Mouse (Mus musculus) CH12F3 (cell line): ENCODE results near the gene Gm47995.
"Not testable (repeated sequence)": the region's sequence is repeated elsewhere in the genome, so short reads cannot be mapped to it uniquely, and the experiment has no call there.

Source experiments
- in situ Hi-C: fragments of 300-500 bp; cut with MboI; formaldehyde crosslinking; loops from 2 replicates; pipeline ENCODE4 v1.14.3; 2020; ENCODE audit warnings: low sequenced_read_pairs

The Gm47995 gene

DNA sequence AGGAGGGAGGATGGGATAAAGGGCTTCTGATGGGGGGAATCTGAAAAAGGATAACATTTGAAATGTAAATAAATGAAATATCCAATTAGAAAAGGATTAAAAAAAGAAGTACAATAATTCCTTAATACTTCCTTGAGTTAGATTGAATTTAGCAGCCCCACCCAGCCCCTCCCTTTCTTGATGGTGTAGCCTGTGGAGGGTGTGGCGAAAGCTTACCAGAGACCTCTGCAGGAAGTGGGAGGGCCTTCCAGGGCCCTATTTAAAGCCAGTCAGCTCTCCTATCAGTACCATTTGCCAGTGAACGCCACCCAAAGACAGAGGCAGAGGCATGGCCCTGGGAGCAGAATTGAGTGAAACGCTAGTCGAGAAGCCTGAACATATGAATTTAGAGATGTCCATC is at the start of gene Gm47995:
Gene Gm47995, plus strand, starts transcription at position 329 of the 400 bp plus-strand sequence.
- in situ Hi-C loops = not testable (repeated sequence)

DNA sequence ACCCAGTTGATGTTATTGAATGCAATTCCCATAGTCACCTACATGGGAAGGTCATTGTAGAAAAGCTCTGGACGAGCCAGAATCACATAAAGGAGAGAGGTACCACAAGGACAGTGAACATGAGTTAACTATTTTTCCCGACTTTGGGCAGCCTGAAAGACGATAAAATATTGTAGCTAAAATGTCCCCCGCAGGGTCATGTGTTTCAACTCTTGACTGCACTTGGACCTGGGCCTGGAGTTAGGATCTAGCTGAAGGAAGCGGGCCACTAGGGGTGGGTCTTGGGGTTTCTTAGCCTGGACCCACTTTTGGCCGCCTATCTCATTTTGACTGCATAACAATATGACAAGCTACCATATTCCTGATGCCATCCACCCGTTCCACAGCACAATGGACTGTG is 48.0 kb upstream of the Gm47995 start:
- in situ Hi-C loops = no loop called here

DNA sequence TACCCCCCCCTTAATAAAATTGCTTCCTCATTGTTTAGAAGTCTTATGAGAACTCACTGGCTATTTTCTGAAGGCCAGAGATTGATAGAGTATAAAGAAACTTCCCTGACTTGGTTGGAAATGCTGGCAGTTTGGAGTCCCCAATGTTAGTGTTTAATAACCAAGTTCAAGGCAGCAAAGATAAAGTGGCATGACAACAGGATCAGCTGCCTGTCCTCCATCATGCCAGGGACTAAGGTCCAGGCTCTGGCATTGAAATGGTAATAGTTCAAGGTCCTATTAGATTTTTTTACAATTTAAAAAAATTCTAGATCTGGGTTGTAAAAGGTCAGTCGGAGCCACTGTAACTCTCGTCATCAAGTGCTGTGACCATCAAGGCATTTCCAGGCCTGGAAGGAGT is 47.2 kb upstream of the Gm47995 start:
- in situ Hi-C loops = no loop called here

DNA sequence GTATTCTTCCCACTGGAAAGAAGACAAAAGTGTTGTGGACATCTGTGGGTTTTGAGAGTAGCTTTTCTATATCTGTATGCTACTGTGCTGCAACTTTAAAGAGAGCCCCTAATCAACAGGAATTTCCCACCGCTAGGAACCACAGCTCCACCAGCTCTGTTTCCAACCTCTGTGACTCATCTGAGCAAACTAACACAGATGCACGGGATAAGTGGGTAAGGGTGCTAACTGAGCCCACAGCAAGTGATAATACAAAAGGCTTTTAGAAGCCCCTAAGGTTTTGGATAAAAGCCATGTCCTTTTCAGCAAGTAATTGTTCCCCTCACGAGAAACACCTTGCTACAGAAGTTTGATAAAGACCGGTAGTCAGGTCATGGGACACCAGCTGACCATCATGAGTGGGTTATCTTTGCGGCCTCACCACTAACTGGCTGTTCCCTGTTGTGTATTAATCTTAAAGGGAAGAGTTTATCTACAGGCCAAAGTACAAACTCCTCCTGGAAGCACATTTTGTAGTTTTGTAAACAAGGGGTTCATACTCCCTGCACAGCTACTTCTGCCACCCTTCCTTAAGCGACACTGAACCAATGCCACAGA is 45.1 kb upstream of the Gm47995 start:
- in situ Hi-C loops = no loop called here

GRCm38 (mm10) chr1:151154131-151154530 is 44.1 kb upstream of the Gm47995 start:
- in situ Hi-C loops = not testable (repeated sequence)

GRCm38 (mm10) chr1:151156129-151156528 is 42.1 kb upstream of the Gm47995 start:
- in situ Hi-C loops = no loop called here

DNA sequence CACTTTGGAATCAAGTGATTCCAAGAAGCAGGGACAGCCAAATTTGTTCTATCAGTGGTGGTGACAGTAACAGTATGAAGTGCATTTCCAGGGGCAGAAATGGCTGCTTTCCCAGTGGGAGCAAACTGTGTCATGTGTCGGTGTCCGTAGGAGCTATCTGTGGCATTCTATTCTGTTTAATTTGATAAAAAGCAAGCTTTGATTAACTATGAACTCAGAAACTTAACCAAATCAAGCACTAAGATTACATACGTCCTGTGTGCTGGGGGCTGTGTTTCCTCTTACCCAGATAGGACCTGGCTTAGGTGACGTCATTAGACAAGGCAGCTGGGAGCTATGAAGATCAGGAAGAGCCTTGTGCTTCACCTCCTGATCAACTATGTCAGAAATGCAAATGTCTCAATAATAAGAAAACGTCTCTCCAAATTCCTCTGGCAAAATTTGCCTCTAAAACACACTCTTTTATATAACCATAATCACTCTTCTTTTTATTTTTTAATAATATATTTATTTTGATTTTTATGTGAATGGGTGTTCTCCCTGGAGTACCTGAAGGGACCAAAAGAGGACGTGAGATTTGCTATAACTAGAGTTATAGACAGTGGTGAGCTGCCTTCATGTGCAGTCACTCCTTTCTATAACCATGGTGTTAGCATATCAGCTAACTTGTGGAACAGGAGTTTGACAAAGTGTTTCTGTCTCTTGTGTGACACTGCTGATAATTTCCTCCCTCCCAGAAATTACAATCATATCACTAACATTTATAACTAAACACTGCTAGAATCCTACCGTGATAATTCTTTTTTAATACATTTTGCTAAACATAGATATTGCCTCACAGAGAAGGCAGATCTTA is 41.2 kb upstream of the Gm47995 start:
- in situ Hi-C loops = no loop called here

GRCm38 (mm10) chr1:151157963-151158856 is 40.0 kb upstream of the Gm47995 start:
- in situ Hi-C loops = no loop called here

- in situ Hi-C loops = no loop called here
Measured at GRCm38 (mm10) chr1:151158857-151159510, 39.3 kb upstream of the Gm47995 start.

DNA sequence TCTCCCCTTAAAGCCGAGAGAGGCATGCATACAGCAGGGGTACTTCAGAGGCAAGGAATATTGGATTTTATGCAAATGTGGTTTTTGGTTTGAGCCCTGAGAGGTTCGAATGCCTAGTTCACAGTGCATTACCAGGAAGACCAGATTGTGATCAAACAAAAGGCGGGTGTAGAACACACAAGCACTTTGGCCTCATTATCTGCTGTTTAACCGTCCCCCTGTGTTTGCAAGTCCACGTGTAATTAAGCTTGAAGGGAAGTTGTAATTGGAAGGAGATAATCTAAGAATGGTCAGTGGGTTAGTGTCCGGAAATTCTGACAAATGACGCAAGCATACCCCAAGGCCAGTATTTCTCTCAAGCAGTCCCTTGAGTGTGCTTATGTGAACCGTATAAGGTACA is 32.2 kb upstream of the Gm47995 start:
- in situ Hi-C loops = no loop called here

- in situ Hi-C loops = no loop called here
Measured at GRCm38 (mm10) chr1:151167297-151168047, 30.8 kb upstream of the Gm47995 start.

GRCm38 (mm10) chr1:151168637-151169036 is 29.6 kb upstream of the Gm47995 start:
- in situ Hi-C loops = no loop called here

- in situ Hi-C loops = no loop called here
Measured at GRCm38 (mm10) chr1:151171572-151172461, 26.4 kb upstream of the Gm47995 start.

GRCm38 (mm10) chr1:151177030-151177936 is 21.0 kb upstream of the Gm47995 start:
- in situ Hi-C loops = no loop called here

GRCm38 (mm10) chr1:151177937-151178271 is 20.3 kb upstream of the Gm47995 start:
- in situ Hi-C loops = no loop called here

- in situ Hi-C loops = no loop called here
Measured at GRCm38 (mm10) chr1:151178505-151179083, 19.7 kb upstream of the Gm47995 start.

GRCm38 (mm10) chr1:151180167-151180566 is 18.1 kb upstream of the Gm47995 start:
- in situ Hi-C loops = no loop called here

- in situ Hi-C loops = not testable (repeated sequence)
Measured at GRCm38 (mm10) chr1:151182266-151182665, 16.0 kb upstream of the Gm47995 start, which contains the start of gene Gm47985. TSS of gene Gm47985 (plus strand) at chr1:151182537.
